Mouse (Mus musculus) cerebellum, adult 2 months (tissue): ENCODE data around the gene Dact3. TPM values are rescaled to one million over a fixed set of nuclear protein-coding genes. Genes with fewer than 3 reads are reported as not detected.

ENCODE experiments used
- DNase-seq, 2 experiments: peaks; one replicate each; pipeline ENCODE4 v3.0.0; 2021
- H3K27ac ChIP-seq: fragments of 200-500 bp; 2 replicates; pipeline ENCODE4 v1.5.1; 2012; ENCODE audit warnings: low read length, control low read depth, inconsistent platforms; ENCODE audit not compliant: insufficient read depth
- H3K27me3 ChIP-seq: fragments of 200-500 bp; 2 replicates; pipeline ENCODE4 v1.6.1; 2012; ENCODE audit warnings: inconsistent platforms, mild to moderate bottlenecking, low read length, moderate library complexity; ENCODE audit not compliant: control insufficient read depth, insufficient read depth
- H3K4me1 ChIP-seq: fragments of 200-500 bp; 2 replicates; pipeline ENCODE4 v1.6.1; 2011; ENCODE audit warnings: low read length; ENCODE audit not compliant: control insufficient read depth, insufficient read depth
- H3K4me3 ChIP-seq: fragments of 200-500 bp; replicated peaks from 2 replicates; pipeline ENCODE3; 2011; ENCODE audit warnings: mild to moderate bottlenecking, low read depth, low read length, control low read depth; ENCODE audit not compliant: insufficient read depth
- CTCF ChIP-seq: fragments of 200-500 bp; IDR thresholded peaks from 2 replicates; pipeline ENCODE4 v1.5.1; 2011; ENCODE audit warnings: low read depth, mild to moderate bottlenecking, control low read depth, low read length, moderate library complexity, borderline replicate concordance; ENCODE audit not compliant: insufficient read depth
- POLR2A ChIP-seq: fragments of 200-500 bp; IDR thresholded peaks from 2 replicates; pipeline ENCODE4 v1.6.1; 2011; ENCODE audit warnings: low read length, control low read depth, borderline replicate concordance; ENCODE audit not compliant: insufficient read depth
- WGBS: fragments of 180-500 bp; shearing (Covaris S2); methylation state at CpG from one replicate; pipeline ENCODE4 v1.1.7; 2018; 5-methylcytosine and 5-hydroxymethylcytosine counted together
- polyA plus RNA-seq: library from polyadenylated mRNA; depleted of rRNA; stranded (reverse); fragments of >200 nt; gene quantifications from 2 replicates; pipeline ENCODE4 v1.2.3, GENCODE M21; 2012

Gene Dact3
- polyA plus RNA-seq, 1 experiment = 68.2 TPM

DNA sequence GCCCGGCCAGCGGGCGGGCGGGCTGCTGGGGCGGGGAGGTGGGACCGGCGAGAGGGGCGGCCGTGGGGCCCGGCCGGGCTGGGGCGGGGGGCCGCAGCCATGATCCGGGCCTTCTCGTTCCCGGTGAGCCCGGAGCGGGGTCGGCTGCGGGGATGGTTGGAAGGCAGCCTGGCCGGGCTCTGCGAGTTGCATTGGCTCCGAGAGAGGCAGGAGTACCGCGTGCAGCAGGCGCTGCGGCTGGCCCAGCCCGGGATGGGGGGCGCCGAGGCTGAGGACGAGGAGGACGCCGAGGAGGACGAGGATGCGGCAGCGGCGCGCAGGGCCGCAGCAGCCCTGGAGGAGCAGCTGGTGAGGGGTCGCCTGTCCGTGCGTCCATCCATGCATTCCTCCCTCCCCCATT, 209 bp downstream of the Dact3 start:
- under 1% methylated on average over 41 of the region's 42 CpGs for WGBS
- no peak for DNase-seq
- Histone ChIP-seq H3K27ac (peak overlapping the region; percentile 40; the same call in 1 of the 2 replicates), H3K27me3 (no peaks in the 10 kb centered on the region), H3K4me3 (peak overlapping the region; percentile 100), H3K4me1 (peaks cover 8% of the 10 kb centered on the region)
- TF ChIP-seq POLR2A (no peak), CTCF (no peak)

DNA sequence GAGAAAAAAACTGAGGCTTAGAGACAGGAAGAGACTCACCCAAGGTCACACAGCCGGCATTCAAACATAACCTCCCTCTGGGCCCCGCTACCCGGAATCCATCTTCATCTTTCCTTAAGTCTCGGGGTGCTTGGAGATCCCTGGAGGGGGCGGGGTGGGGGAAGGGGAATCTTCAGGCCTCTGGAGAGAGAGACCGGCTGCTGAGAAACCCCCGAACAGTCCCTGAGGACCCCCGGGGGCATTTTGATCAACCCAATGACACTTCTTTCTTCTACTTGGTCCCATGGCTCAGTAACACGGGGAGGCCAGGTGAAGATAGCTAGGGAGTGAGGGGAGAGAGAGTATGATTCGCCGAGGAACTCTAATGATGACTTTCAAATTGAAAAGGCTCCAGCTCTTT, 889 bp downstream of the Dact3 start:
- TF ChIP-seq POLR2A = no peak
- no peak for TF ChIP-seq CTCF

DNA sequence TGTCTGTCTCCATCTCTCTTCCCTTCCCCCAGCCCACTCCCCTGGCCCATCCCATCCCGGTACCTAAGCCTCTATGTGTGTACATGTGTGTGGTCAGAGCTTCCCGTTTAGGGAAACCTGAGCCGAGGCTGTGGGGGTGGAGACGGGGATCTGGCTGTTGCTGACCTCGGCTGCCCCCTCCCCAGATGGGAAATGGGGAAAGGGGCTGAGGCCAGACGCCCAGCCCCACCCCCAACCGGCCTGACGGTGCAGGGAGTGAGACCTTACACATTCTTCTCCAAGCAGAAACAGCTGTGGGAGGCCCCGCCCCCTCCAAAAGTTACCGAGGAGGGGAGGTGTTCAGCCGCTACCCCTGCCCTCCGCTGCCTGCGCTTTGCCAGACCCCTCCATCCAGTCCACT, 1.5 kb downstream of the Dact3 start:
- WGBS = 22% methylated on average over 13 of the region's 13 CpGs
- no peak overlapping the region for H3K27ac ChIP-seq
- DNase-seq = peak in 1 of 2 experiments; percentile 33

More for the DNA sequence above, 889 bp downstream of the Dact3 start:
- peak overlapping the region; percentile 100 for H3K4me3 ChIP-seq
- 12% methylated on average over 11 of the region's 11 CpGs for WGBS
- peaks cover 8% of the 10 kb centered on the region for H3K4me1 ChIP-seq
- H3K27ac ChIP-seq = no peak overlapping the region
- H3K27me3 ChIP-seq = no peaks in the 10 kb centered on the region
- DNase-seq = no peak

DNA sequence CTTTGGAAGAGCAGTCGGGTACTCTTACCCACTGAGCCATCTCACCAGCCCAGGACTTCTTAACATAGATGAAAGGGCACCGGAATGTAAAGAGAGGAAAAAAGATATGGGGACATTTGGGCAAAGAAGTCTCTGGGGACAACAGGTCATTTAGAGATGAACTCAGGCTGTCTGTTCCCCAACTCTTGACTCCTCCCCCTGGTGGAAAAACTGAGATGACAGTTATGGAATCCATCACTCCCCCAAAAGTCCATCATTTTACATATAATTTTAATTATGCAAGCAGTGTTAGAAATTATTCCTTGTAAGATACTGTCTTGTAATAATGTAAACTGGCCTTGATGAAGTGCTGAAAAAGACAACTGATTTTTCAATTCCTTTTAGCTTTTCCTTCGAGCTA, 2.6 kb downstream of the Dact3 start:
- no peak for DNase-seq
- no peak overlapping the region for H3K27ac ChIP-seq
- no peak overlapping the region for H3K4me3 ChIP-seq
- TF ChIP-seq POLR2A (no peak), CTCF (no peak)
- no peaks in the 10 kb centered on the region for H3K27me3 ChIP-seq
- WGBS = 89% methylated on average over 3 of the region's 3 CpGs
- H3K4me1 ChIP-seq = peaks cover 8% of the 10 kb centered on the region; the same call in 1 of the 2 replicates

More for the DNA sequence above, 1.5 kb downstream of the Dact3 start:
- no peak for TF ChIP-seq POLR2A
- no peak for TF ChIP-seq CTCF
- Histone ChIP-seq H3K4me3 (peak overlapping the region; percentile 100), H3K4me1 (peaks cover 8% of the 10 kb centered on the region), H3K27me3 (no peaks in the 10 kb centered on the region)

DNA sequence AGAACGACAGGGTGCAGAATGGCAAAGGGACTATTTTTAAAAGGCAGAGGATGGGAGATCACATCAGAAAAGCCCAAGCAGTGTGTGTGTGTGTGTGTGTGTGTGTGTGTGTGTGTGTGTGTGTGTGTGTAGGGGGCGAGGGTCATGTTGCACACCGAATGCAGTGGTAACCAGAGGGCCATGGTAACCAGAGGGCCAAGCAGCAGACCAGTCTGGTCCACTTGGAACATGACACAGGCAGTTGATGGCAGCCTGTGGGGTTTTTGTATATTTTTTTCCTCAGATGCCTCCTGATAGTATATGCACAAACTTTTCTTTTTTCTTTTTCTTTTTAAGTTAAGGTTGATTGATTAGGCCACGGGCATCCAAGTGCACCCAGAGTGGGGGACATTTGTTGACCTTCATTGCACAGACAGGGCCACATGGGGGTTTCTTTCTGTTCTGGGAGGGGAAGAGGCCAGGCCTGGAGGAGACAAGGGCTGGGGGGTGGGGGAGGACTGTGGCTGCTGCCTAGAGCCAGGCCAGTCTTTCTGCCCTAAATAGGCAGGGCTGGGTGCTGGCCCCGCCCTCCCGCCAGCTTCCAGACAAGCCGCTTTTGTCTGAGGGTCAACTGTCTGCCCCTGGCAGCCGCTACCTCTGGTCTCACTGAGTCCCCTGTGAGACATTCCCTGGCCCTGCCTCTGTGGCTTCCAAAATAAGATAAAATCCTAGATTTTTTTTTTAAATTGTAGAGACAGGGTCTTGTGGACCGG, 4.9 kb downstream of the Dact3 start:
- Histone ChIP-seq H3K4me3 (no peak overlapping the region), H3K27ac (0 out of 2 replicates have a peak overlapping the region, but pooled peaks have one; percentile 4), H3K4me1 (peaks cover 8% of the 10 kb centered on the region; the same call in 1 of the 2 replicates), H3K27me3 (no peaks in the 10 kb centered on the region)
- TF ChIP-seq POLR2A (no peak), CTCF (no peak)
- no peak for DNase-seq
- 55% methylated on average over 9 of the region's 9 CpGs for WGBS

DNA sequence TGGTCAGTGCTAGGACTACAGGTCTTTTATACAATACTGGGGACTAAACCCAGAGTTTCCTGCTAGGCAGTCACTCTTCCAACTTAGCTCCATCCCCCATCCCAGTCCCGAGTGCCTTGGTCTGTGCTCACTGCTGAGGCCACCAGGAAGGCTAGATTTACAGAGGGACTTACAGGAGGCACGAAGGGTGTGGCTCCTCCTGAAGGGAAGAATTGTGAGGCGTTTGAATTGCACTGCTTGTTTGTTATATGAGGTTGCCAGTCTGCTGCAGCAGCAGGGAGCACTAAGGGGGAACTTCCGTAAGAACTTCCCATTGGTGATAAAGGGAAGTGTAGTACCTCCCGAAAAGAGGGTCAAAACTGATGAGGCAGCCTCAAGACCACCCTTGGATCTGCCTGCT, 5.5 kb downstream of the Dact3 start:
- Histone ChIP-seq H3K27me3 (no peaks in the 10 kb centered on the region), H3K4me3 (no peak overlapping the region), H3K4me1 (peaks cover 8% of the 10 kb centered on the region; the same call in 1 of the 2 replicates), H3K27ac (0 out of 2 replicates have a peak overlapping the region, but pooled peaks have one; percentile 4)
- TF ChIP-seq CTCF = no peak
- no peak for TF ChIP-seq POLR2A
- WGBS = 54% methylated on average over 5 of the region's 5 CpGs
- no peak for DNase-seq

DNA sequence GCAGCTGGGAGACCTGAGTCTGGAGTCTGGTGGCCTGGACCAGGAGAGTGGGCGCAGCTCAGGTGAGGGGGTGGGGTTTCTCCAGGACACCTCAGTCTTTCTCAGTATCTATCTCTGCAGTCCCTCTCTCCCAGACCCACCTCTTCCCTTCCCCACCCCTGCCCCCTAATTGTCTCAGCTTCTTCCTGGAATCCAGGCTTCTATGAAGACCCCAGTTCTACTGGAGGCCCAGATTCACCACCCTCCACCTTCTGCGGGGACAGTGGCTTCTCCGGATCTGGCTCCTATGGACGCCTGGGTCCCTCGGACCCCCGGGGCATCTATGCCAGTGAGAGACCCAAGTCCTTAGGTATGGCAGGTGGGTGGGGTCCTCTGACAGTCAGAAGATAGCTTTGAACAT, 8.0 kb downstream of the Dact3 start:
- no peaks in the 10 kb centered on the region for H3K27me3 ChIP-seq
- no peaks in the 10 kb centered on the region for H3K4me1 ChIP-seq
- no peak overlapping the region for H3K27ac ChIP-seq
- no peak overlapping the region for H3K4me3 ChIP-seq
- no peak for DNase-seq
- WGBS = 88% methylated on average over 6 of the region's 6 CpGs
- TF ChIP-seq CTCF = no peak
- TF ChIP-seq POLR2A = no peak

DNA sequence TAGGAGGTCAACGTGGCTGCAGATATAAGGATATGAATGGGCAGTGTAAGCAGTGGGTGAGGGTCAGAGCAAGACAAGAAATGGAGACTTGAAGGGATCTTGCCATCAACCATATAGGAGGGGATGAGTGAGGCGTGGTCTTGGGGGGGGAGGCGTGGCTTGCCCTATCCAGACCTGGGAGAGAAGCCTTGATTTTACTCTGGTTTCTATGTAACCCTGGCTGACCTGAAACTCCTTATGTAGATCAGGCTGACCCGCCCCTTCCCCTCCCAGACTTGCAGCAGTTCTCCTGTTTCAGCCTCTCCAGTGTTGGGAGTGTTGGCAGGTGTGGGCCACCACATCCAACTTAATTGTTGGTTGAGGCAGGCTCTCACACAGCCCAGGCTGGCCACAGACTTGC, 9.2 kb downstream of the Dact3 start:
- TF ChIP-seq POLR2A (no peak), CTCF (no peak)
- no peak overlapping the region for H3K27ac ChIP-seq
- H3K27me3 ChIP-seq = no peaks in the 10 kb centered on the region
- 86% methylated on average over 4 of the region's 4 CpGs for WGBS
- no peaks in the 10 kb centered on the region for H3K4me1 ChIP-seq
- H3K4me3 ChIP-seq = no peak overlapping the region
- no peak for DNase-seq

DNA sequence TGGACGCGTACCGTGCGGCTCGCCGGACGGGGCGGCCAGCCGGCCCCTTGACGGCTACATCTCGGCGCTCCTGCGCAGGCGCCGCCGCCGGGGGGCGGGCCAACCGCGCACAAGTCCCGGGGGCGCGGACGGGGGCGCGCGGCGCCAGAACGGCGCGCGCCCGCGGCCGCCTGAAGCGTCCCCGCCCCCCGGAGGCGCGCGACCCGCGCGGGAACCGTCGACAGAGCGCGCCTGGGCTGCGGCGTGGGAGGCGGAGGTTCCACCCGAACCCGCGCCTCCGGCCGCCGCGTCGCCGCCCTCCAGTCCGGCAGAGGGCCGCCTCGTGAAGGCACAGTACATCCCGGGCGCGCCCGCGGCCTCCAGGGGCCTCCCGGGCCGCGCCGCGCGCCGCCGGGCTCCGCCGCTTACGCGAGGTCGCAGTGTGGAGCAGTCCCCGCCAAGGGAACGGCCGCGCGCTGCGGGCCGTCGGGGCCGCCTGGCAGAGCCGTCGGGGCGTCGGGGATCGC, 10.2 kb downstream of the Dact3 start:
- no peaks in the 10 kb centered on the region for H3K27me3 ChIP-seq
- DNase-seq = no peak
- no peak overlapping the region for H3K4me3 ChIP-seq
- H3K27ac ChIP-seq = no peak overlapping the region
- TF ChIP-seq CTCF (no peak), POLR2A (no peak)
- H3K4me1 ChIP-seq = no peaks in the 10 kb centered on the region
- WGBS = 51% methylated on average over 95 of the region's 95 CpGs
